Mouse (Mus musculus) frontal cortex, adult 2 months (tissue): ENCODE data around the gene Ilk. TPM values are rescaled to one million over a fixed set of nuclear protein-coding genes. Genes with fewer than 3 reads are reported as not detected.
"Not testable (repeated sequence)": the region's sequence is repeated elsewhere in the genome, so short reads cannot be mapped to it uniquely, and the experiment has no call there.

Experiments
- DNase-seq, 2 experiments: peaks; one replicate each; pipeline ENCODE4 v3.0.0; 2022; ENCODE audit warnings: low spot score in 1 of 2; ENCODE audit errors: extremely low spot score in 1 of 2
- polyA plus RNA-seq: library from polyadenylated mRNA; depleted of rRNA; stranded (reverse); fragments of >200 nt; gene quantifications from 2 replicates; pipeline ENCODE4 v1.2.3, GENCODE M21; 2012

The Ilk gene
- polyA plus RNA-seq, 1 experiment: 158 TPM

GRCm38 (mm10) chr7:105742539-105743215, 6.3 kb downstream of the Ilk start:
- not testable (repeated sequence) for DNase-seq

- DNase-seq: not testable (repeated sequence)
These were observed 7.0 kb downstream of the Ilk start for GRCm38 (mm10) chr7:105743246-105743925.

GRCm38 (mm10) chr7:105743926-105744590, 7.7 kb downstream of the Ilk start, which contains the start of gene Taf10:
Gene Taf10, minus strand, starts transcription at chr7:105744361.
- DNase-seq: peak; percentile 77 to 89

- DNase-seq: no peak
These were observed 11.4 kb downstream of the Ilk start for GRCm38 (mm10) chr7:105747776-105748175.

DNA sequence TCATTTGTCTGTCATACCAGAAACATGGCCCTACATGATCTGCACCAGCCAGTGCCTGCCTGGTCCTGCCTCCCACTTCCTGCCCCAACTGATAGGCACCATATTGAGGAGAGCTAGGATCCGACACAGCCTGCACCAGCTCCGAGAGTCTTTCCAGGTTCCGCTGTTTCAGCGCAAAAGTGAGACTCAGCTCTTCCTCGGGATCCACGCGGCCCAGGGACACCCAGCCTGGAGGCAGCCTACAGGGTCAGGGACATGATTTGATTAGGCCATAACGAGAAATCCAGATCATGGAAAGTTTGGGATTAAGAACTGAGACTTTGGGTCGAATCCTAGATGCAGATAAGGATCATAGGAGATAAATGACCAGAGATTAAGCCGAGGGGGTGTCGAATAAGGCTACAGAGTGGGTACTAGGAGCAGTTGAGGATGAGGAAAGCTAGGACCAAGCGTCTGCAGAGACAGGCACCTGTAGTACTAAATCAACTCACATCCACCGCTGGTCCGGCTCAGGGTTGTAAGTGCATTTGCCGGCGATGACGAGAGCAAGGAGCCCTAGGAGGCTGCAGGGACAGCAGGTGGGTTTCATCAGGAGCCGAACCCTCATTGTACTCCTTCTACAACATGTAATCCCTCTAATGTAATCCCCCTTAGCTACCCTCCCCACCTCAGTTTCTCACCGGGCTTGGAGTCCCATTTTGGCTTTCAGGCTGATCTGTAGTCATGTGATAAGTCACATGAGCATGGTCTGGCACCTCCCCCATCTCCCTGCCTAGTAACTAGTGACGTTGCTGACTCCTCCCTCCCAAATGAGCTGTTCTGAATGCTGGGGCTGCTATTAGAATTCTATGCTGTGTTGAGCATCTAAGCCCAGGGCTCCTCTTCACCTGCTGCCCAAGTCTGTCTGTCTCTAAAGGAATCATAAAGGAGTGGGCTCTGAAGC, 15.4 kb downstream of the Ilk start, which contains the start of gene Tpp1:
Gene Tpp1 (minus strand): TSS at position 745 of the 943 bp plus-strand sequence.
- DNase-seq: peak; percentile 96 to 97

DNA sequence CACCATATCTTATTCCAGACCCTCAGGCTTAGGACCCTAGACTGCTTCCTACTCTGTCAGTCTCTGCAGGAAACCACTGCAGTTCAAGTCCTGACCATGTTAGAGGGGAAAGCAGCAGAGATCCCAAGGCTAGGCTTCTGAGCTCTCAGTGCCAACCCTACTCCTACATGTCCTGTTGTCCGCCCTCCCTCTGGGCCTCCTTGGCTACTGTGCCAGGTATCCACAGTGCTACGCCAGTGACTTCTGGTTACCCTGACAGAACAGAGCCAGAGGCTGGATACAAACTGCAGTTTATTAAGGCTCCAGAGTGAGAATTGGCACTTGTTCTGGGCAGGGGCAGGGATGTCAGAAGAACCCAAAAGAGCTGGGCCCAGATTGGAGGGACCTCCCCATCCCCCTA, 16.3 kb downstream of the Ilk start:
- DNase-seq: no peak

DNA sequence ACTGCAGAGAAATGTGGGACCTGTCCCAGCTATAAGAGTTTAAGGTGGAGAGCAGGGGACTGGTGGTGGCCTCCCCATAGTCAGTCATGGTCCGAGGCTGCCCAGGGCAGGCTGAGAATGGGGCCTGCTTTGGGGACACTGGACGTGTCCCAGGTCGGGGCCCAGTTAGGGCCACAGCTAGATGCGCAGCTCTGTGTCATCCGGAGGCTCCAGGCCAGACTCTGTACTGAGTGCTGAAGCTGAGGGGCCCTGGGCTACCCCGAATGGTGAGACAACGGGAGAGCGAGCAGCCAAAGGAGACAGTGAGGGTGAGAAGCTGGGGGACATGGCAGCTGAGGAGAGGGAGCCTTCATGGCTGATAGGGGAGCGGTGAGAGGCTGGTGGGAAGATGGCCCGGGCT, 16.9 kb downstream of the Ilk start:
- no peak for DNase-seq

DNA sequence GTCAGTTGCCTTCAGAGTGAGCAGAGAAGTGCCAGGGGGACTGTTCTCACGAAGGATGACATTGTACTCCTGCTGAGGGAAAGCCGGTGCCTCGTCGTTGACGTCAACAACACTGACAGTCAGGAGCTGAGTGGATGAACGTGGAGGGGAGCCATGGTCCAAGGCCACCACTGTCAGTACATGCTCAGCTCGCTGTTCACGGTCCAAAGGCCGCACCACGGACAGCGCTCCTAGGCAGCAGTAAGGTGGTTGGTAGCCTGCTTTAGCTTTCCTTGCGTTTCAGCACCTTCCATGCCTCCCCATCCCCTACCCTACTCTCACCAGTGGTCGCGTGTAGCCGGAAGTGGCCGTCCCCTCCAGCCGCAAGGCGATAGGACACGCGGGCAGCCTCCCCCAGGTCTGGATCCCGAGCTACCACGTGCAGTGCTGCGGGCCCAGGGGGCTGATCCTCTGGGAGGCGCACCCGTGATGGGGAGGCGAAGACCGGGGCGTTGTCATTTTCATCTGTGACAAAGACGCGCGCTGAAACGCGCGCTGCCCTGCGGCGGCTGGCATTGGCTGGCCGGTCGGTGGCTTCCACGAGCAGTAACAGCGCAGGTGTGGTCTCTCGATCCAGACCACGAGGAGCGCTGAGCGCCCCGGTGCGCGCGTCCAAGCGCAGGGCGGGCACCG, 25.6 kb downstream of the Ilk start:
- DNase-seq: no peak

DNA sequence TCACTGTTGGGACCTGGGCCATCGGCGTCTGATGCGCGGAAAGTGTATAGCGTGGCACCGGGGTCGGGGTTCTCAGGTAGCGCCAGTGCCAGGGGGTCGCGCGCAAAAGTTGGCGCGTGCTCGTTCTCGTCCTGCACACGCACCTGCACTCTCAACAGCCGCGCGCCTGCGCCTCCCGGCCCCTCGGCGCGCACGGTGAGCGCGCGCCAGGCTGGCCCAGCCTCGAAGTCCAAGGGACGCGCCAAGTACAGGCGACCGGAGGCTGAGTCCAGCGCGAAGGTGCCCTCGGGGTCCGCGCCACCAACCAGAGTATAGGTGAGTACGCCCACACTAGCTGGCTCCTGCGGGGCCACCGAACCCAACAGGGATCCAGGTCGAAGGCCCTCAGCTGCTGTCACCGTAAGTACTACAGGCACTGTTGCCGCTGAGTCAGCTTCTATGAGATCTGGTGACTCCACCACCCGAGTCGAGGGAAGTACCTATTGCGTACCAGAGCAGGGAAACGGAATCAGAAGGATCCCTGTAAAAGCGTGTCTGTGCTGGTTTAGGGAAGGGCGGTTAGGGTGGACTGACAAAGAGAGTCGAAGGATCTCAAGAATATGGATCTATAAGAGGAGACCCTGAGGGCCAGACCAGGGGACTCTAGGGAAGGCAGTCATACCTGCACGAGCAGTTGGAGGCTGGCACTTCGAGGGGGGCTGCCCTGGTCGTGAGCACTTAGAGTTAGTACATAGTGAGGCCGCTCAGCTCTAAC, 26.3 kb downstream of the Ilk start:
- DNase-seq: no peak

- DNase-seq: no peak
These were observed 27.9 kb downstream of the Ilk start for GRCm38 (mm10) chr7:105764331-105764730.

DNA sequence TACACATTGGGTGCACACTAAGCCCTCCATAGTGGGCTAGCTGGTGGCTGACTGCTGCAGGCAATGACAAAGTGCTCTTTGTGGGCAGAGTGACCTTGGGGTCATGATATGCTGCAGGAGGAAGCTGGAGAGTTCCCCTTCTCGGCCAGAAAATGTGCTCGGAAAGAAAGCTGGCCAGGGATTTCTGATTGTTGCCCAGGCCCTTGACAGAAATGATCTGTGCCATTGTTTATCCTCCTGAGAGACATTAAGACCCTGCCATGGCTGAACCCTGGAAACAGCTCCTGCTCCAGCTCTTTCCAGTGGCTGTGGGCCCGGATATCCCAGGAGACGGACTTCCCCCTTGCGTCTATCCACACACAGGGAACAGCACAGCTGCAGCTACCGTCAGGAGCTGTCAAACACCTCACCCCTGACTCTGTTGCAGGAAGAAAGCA, 31.4 kb downstream of the Ilk start:
- no peak for DNase-seq

DNA sequence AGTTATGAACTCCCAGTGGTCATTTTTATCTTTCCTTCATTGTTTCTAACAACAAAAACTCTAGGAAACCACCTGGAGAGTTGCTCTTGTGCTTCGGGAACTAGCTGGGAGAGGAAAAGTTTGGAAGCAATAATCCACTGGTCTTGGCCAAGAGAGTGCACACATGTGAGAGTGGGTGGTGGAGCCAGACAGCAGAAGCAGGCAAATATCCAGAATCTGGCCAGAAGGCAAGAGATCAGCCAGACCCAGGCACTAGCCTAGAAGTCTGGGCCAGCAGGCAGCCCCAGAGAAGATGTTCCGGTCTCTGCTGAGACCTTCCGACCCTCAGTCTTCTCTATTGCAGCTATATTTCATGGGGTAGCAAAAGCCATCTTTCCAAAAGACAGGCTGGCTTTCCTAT, 33.6 kb downstream of the Ilk start:
- no peak for DNase-seq

GRCm38 (mm10) chr7:105772331-105772730, 35.9 kb downstream of the Ilk start:
- DNase-seq: no peak

DNA sequence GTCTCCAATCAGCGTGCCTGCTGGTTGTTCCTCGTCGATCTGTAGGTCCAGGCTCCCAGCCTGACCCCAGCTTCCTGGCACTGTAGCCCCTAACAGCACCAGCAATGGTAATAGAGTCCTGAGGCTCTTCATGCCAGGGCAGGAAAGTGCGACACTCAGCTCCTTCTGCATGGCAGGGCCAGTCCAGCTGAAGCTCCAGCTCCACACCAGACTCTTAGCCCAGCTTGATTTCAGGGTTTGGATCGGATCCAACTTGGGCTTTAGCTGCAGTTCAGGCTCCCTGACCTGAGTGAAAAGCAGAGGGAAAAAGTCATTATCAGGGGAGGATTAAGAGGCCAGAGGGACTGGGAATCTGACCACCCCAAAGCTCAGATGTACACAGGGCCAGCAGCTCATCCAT, 36.6 kb downstream of the Ilk start:
- no peak for DNase-seq

GRCm38 (mm10) chr7:105774661-105775060, 38.3 kb downstream of the Ilk start:
- DNase-seq: no peak

GRCm38 (mm10) chr7:105776026-105776425, 39.6 kb downstream of the Ilk start:
- no peak for DNase-seq

DNA sequence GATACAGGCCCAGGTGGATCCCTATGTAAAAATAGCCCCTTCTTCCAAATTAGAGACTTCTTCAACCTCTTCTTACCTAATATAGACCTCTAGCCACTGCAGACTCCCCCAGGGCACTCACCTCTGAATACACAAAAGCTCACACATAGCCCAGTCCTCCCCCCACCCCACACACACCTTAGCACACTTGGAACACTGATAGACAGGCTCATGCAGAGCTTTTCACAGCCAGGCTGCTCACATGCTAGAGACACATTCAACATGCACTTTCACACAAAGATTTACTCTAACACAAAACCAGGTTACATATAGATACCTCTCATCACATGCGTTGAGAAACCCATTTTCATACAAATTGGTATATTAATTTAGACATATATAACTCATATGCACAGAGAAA, 40.9 kb downstream of the Ilk start:
- no peak for DNase-seq

DNA sequence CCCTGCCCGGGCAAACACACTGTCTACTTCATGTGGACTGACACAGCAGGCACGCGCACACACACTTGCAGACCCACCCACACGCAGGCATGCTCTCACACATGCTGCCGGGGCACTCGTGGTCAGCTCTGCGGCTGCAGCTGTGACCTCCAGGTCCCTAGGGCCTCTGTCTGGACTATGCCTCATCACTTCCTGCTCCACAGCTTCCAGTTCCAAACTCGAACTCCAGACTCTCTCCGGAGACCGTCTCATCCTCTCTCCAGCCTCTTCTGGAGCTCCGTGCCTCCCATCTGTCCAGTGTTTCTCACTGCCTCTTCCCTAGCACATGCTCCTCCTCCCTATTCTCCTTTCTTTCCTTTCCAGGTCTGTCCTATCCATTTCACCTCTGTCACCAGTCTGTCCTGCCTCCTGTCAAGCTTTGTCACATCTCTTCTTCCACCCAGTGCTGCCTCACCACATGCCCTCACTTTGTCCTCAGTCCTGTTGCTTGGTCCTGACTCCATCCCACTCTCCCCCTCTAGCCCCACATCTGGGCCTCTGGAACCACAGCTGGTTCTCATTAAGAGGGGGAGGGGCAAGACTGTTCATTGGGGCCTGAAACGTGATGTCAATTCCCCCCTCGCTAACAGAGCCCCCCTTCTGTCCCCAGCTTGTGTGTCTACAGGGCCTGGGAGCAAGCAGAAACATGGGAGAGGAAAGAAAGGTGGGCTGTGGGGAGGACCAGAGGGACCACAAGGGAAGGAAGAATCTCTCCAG, 41.6 kb downstream of the Ilk start:
- DNase-seq: no peak
